ENCODE assay signal across 8 mouse cellular contexts in genomic region chr14:7026781-7027749, GRCm38 (mm10). TPM values are rescaled to one million over a fixed set of nuclear protein-coding genes. Genes with fewer than 3 reads are reported as not detected.
A peak's percentile ranks its signal among the peaks of the same experiment; 100 is the strongest.
DNase-seq lines count a peak whose midpoint lies in the region; ATAC-seq and TF ChIP-seq lines count a peak whose summit lies in the region.
"Not testable (repeated sequence)": the region's sequence is repeated elsewhere in the genome, so short reads cannot be mapped to it uniquely, and the experiment has no call there.

Gm10406 (minus strand) TSS chr14:7027449.

- intact Hi-C loops in gastrocnemius, postnatal 14 days (cut with DNase I; ENCODE audit: low total_unique reads): not testable (repeated sequence)

- H3K36me3 ChIP-seq in hindbrain, embryonic 13.5 days; liver, embryonic 13.5 days; testis, adult 2 months (ENCODE audit: control insufficient read depth, insufficient read depth, low read length): not testable (repeated sequence)

- ATAC-seq in hindbrain, embryonic 13.5 days (ENCODE audit: low FRiP score); liver, embryonic 13.5 days (ENCODE audit: low read depth): not testable (repeated sequence)

- peak within 1 kb of the TSS; percentile 79 for H3K27ac ChIP-seq in hindbrain, embryonic 13.5 days
- H3K27ac ChIP-seq in layer of hippocampus, adult 2 months; liver, embryonic 13.5 days; testis, adult 2 months (ENCODE audit: control insufficient read depth, insufficient read depth, low read depth, low read length): not testable (repeated sequence)

- peak; percentile 5 for DNase-seq in MN1 (ENCODE audit: low spot score)
- peak; percentile 40 for DNase-seq in embryo, embryonic 11 days
- peak; percentile 14 for DNase-seq in gastrocnemius, postnatal 14 days
- DNase-seq in layer of hippocampus, adult 2 months (ENCODE audit: low spot score in 2 of 2): peak; percentile 10 to 15
- not testable (repeated sequence) for DNase-seq in liver, embryonic 13.5 days
- DNase-seq in neural tube, embryonic 10.5 days (ENCODE audit: extremely low spot score, low spot score): peak; percentile 52

- TF ChIP-seq CTCF in layer of hippocampus, adult 2 months (conservative IDR thresholded peaks at IDR 0.05); testis, adult 2 months (IDR thresholded peaks at IDR 0.05; ENCODE audit: control insufficient read depth, insufficient read depth, insufficient replicate concordance, low read depth, low read length): not testable (repeated sequence)

- TF ChIP-seq POLR2A in testis, adult 2 months (IDR thresholded peaks at IDR 0.05; ENCODE audit: control insufficient read depth, low read depth, low read length): not testable (repeated sequence)

- peak within 1 kb of the TSS; percentile 48 for H3K4me3 ChIP-seq in hindbrain, embryonic 13.5 days
- peak within 1 kb of the TSS; percentile 46 for H3K4me3 ChIP-seq in layer of hippocampus, adult 2 months
- H3K4me3 ChIP-seq in liver, embryonic 13.5 days (replicated peaks): peak within 1 kb of the TSS; percentile 21; the same call in 1 of the 2 replicates
- H3K4me3 ChIP-seq in testis, adult 2 months (ENCODE audit: control insufficient read depth, low read depth, low read length): peak within 1 kb of the TSS; percentile 27

- H3K4me1 ChIP-seq in hindbrain, embryonic 13.5 days (replicated peaks); liver, embryonic 13.5 days (replicated peaks); testis, adult 2 months (ENCODE audit: control insufficient read depth, insufficient read depth, low read length): not testable (repeated sequence)

- 2% methylated on average over 38 of the region's 70 CpGs for WGBS in hindbrain, embryonic 13.5 days
- 2% methylated on average over 48 of the region's 70 CpGs for WGBS in liver, embryonic 13.5 days (ENCODE audit: insufficient replicate concordance)

- peak within 1 kb of the TSS; percentile 67 for H3K4me2 ChIP-seq in hindbrain, embryonic 13.5 days
- peak within 1 kb of the TSS; percentile 44 for H3K4me2 ChIP-seq in liver, embryonic 13.5 days

- not testable (repeated sequence) for H3K27me3 ChIP-seq in hindbrain, embryonic 13.5 days; liver, embryonic 13.5 days; testis, adult 2 months (ENCODE audit: control insufficient read depth, insufficient read depth, low read length)

- peak within 1 kb of the TSS; percentile 73 for H3K9ac ChIP-seq in hindbrain, embryonic 13.5 days
- not testable (repeated sequence) for H3K9ac ChIP-seq in liver, embryonic 13.5 days

- H3K9me3 ChIP-seq in hindbrain, embryonic 13.5 days; liver, embryonic 13.5 days (replicated peaks): not testable (repeated sequence)

RNA-seq across cellular contexts. Expression of gene Gm10406, which starts in this region (rescaled TPM):
- under 1 TPM in 1 of 2 experiments, not detected in 1; 0.25 TPM for total RNA-seq in gastrocnemius, postnatal 14 days (2021)
- 3.9 and 5.3 TPM in 2 replicates for polyA plus RNA-seq in hindbrain, embryonic 13.5 days (2015; fragmentation: Nextera tagmentation; extraction: Ambion mirVana)
- total RNA-seq in layer of hippocampus, adult 2 months (2021): under 1 TPM in 1 of 2 experiments, not detected in 1; 0.66 TPM
- 0.07 TPM in 1 of 2 replicates, not detected in the other for polyA plus RNA-seq in liver, embryonic 13.5 days (2015; fragmentation: Nextera tagmentation; extraction: Ambion mirVana)
- polyA plus RNA-seq in testis, adult 2 months (2012; rRNA removed): 7.5 and 10.5 TPM in 2 replicates

Comparison
In these comparisons a context has a peak if more than half of its experiments do, and no peak if none do; other contexts are left out.
1. Peak in DNase-seq in gastrocnemius, postnatal 14 days; RNA of the gene not detected or under 1 TPM.
2. Peak in DNase-seq and H3K4me3 ChIP-seq in layer of hippocampus, adult 2 months; RNA of the gene not detected or under 1 TPM.